Mouse (Mus musculus) subcutaneous adipose tissue, adult 2 months (tissue): Measurements from ENCODE around the gene Alkbh5. TPM values are rescaled to one million over a fixed set of nuclear protein-coding genes. Genes with fewer than 3 reads are reported as not detected.

Source experiments
- polyA plus RNA-seq: library from polyadenylated mRNA; depleted of rRNA; stranded (reverse); fragments of >200 nt; gene quantifications from 2 replicates; pipeline ENCODE4 v1.2.3, GENCODE M21; 2012; ENCODE audit warnings: low replicate concordance; rRNA removed

The Alkbh5 gene
- polyA plus RNA-seq = 32.2 and 34.9 TPM in 2 replicates

DNA sequence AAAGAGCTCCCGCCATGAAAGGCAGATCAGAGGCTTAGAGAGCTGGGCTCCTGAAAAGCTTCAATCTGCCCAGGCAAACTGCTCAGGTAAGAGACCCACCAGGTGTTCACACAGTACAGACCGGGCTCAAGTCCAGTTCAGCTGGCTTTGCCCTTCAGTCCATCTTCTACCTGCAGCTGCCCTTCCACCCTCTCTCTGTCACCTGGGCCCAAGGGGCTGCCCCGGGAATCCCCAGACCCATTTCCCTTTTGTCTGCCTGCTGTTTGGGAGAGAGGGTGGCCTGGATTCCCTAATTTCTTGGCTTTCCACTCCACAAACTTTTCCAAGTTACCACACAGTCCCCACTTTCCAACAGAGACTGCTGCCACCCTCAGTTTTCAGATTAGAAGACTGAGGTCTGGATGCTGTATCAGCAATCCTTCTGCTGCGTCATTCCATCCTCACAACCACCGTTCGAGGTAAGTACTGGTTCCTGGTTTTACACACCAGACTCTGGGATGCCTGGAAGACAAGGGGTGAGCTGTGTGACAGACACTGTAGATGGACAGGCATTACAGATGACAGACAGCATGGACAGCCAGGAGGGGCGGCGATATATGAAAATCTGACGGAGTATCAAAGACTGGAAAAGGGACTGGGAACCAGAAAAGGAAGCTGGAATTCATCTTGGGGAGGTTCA, at the start of gene Alkbh5:
Gene Alkbh5, plus strand, starts transcription at position 202 of the 679 bp plus-strand sequence.

Other genes with a start within 250 kb of the Alkbh5 start
- 68.8 and 80.2 TPM in 2 replicates for gene Tom1l2, start 183.5 kb upstream of the Alkbh5 start, polyA plus RNA-seq
- gene Drc3, start 183.1 kb upstream of the Alkbh5 start, polyA plus RNA-seq = 0.79 and 3.1 TPM in 2 replicates
- gene Gid4, start 119.2 kb upstream of the Alkbh5 start, polyA plus RNA-seq = 33.0 and 36.6 TPM in 2 replicates
- gene Atpaf2, start 117.9 kb upstream of the Alkbh5 start, polyA plus RNA-seq = 55.6 and 101 TPM in 2 replicates
- gene Drg2, start 81.8 kb upstream of the Alkbh5 start, polyA plus RNA-seq = 66.9 and 78.0 TPM in 2 replicates
- 0.10 and 0.27 TPM in 2 replicates for gene Myo15, start 67.0 kb upstream of the Alkbh5 start, polyA plus RNA-seq
- 41.1 and 91.4 TPM in 2 replicates for gene Llgl1, start 163.3 kb downstream of the Alkbh5 start, polyA plus RNA-seq
- 210 and 237 TPM in 2 replicates for gene Flii, start 190.9 kb downstream of the Alkbh5 start, polyA plus RNA-seq
- 24.5 and 24.6 TPM in 2 replicates for gene Mief2, start 192.0 kb downstream of the Alkbh5 start, polyA plus RNA-seq
- 5.7 and 9.9 TPM in 2 replicates for gene Top3a, start 241.0 kb downstream of the Alkbh5 start, polyA plus RNA-seq
- gene Smcr8, start 241.1 kb downstream of the Alkbh5 start, polyA plus RNA-seq = 11.7 and 17.5 TPM in 2 replicates